ENCODE assay signal across 12 mouse cellular contexts in the genomic region with DNA sequence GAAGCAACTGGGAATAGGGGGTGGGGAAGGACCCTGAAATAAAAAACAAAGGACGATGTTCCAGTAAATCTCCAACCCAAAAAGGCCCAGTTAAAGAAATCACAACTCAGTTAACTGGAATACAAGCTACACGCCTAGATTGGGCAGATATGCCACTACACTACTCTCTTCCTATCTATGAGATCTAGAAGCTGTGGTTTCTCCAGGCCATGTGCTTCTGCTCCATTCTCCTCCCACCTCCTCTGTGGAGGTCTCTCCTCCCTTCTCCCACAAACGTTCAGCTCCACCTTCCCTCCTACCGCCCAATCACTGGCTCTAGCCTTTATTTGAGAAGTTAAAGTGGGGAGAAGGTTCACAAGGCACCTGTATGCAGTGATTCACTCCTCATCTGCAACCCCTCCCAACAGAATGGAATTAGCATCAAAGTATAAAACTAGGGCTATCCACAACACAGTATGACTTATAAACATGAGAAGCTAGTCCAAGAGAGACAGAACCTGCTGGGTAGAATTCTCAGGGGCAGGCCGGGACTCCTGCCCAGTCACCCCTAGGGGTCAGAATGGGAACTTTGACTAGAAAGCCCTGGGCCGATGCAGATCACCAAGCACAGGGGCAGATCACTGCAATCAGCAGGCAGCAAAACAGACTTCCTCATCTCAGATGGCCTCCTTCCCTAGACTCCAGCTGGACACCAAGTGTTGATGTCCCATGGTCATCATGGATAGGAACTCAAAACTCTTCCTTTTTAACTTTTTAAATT. TPM values are rescaled to one million over a fixed set of nuclear protein-coding genes. Genes with fewer than 3 reads are reported as not detected.
DNase-seq lines count a peak whose midpoint lies in the region; ATAC-seq and TF ChIP-seq lines count a peak whose summit lies in the region.
"Had no signal": no experiment of that assay in that cellular context is flagged by ENCODE, and none has a peak within 500 bp of the region (broad histone marks: within the 10 kb centered on the region; RNA-seq: fewer than 3 reads in every experiment).

No protein-coding gene starts in this region.

- H3K36me3 ChIP-seq in kidney, embryonic 15.5 days, result no peaks in the 10 kb centered on the region
- H3K36me3 ChIP-seq in E14TG2a.4 (ENCODE audit: insufficient read depth, low read length), result peaks cover 22% of the 10 kb centered on the region
- H3K36me3 ChIP-seq in forebrain, embryonic 14.5 days (ENCODE audit: control insufficient read depth, insufficient read depth, low read length), result no peaks in the 10 kb centered on the region
- H3K36me3 ChIP-seq: limb, embryonic 15.5 days had no signal

- H3K4me1 ChIP-seq in kidney, embryonic 15.5 days, result no peaks in the 10 kb centered on the region
- H3K4me1 ChIP-seq in E14TG2a.4 (replicated peaks; ENCODE audit: low read depth, low read length), result peaks cover 17% of the 10 kb centered on the region
- H3K4me1 ChIP-seq in forebrain, embryonic 14.5 days (ENCODE audit: control insufficient read depth, insufficient read depth, low read length), result no peaks in the 10 kb centered on the region
- H3K4me1 ChIP-seq: limb, embryonic 15.5 days had no signal

- peak; percentile 44 for TF ChIP-seq CTCF in E14TG2a.4 (conservative IDR thresholded peaks at IDR 0.05; ENCODE audit: low read length)

- no peak for ATAC-seq in kidney, embryonic 15.5 days (replicated peaks; ENCODE audit: low FRiP score)
- ATAC-seq in forebrain, embryonic 14.5 days, result no peak

- H3K9ac ChIP-seq in kidney, embryonic 15.5 days, result no peak overlapping the region
- no peak overlapping the region for H3K9ac ChIP-seq in forebrain, embryonic 14.5 days (ENCODE audit: low read length)
- H3K9ac ChIP-seq: limb, embryonic 15.5 days had no signal

- H3K4me2 ChIP-seq in kidney, embryonic 15.5 days, result no peak overlapping the region
- no peak overlapping the region for H3K4me2 ChIP-seq in forebrain, embryonic 14.5 days (ENCODE audit: low read length)
- H3K4me2 ChIP-seq: limb, embryonic 15.5 days had no signal

- no peaks in the 10 kb centered on the region for H3K27me3 ChIP-seq in kidney, embryonic 15.5 days
- no peaks in the 10 kb centered on the region for H3K27me3 ChIP-seq in E14TG2a.4 (ENCODE audit: insufficient read depth, low read length)
- H3K27me3 ChIP-seq in forebrain, embryonic 14.5 days (replicated peaks; ENCODE audit: control insufficient read depth, insufficient read depth, low read length), result no peaks in the 10 kb centered on the region
- H3K27me3 ChIP-seq: limb, embryonic 15.5 days had no signal

- H3K9me3 ChIP-seq in kidney, embryonic 15.5 days (replicated peaks), result no peaks in the 10 kb centered on the region
- no peaks in the 10 kb centered on the region for H3K9me3 ChIP-seq in E14TG2a.4 (ENCODE audit: low read length)
- H3K9me3 ChIP-seq in forebrain, embryonic 14.5 days (replicated peaks; ENCODE audit: control insufficient read depth, low read length), result no peaks in the 10 kb centered on the region
- H3K9me3 ChIP-seq: limb, embryonic 15.5 days had no signal

- H3K27ac ChIP-seq in kidney, embryonic 15.5 days, result no peak overlapping the region
- no peak overlapping the region for H3K27ac ChIP-seq in forebrain, embryonic 14.5 days (ENCODE audit: low read depth, low read length)
- H3K27ac ChIP-seq: limb, embryonic 15.5 days had no signal

- WGBS in kidney, embryonic 15.5 days, result 45% methylated on average over 6 of the region's 6 CpGs
- 63% methylated on average over 6 of the region's 6 CpGs for WGBS in forebrain, embryonic 14.5 days

- peak; percentile 63 for DNase-seq in kidney, adult 9 months
- peak; percentile 29 for DNase-seq in adipocyte (ENCODE audit: low spot score)
- peak; percentile 65 for DNase-seq in kidney, postnatal 36 days
- DNase-seq in gastrocnemius, postnatal 25 days, result no peak
- DNase-seq in forebrain, embryonic 14.5 days (ENCODE audit: low spot score), result no peak
- DNase-seq in layer of hippocampus, adult 9-10 months (ENCODE audit: low spot score), result no peak
- DNase-seq: cerebellum, adult 18-20 months had no signal

- no peak overlapping the region for H3K4me3 ChIP-seq in kidney, embryonic 15.5 days (replicated peaks)
- no peak overlapping the region for H3K4me3 ChIP-seq in E14TG2a.4 (replicated peaks; ENCODE audit: low read length)
- H3K4me3 ChIP-seq in forebrain, embryonic 14.5 days (ENCODE audit: low read depth, low read length), result no peak overlapping the region
- H3K4me3 ChIP-seq: limb, embryonic 15.5 days had no signal

RNA-seq across cellular contexts. Expression of a gene that starts 6.6 kb away (rescaled TPM):
- polyA plus RNA-seq in kidney, embryonic 15.5 days (2015; fragmentation: Nextera tagmentation; extraction: Ambion mirVana), result 29.9 and 36.7 TPM in 2 replicates
- total RNA-seq in gastrocnemius, postnatal 25 days (2021), result 10 to 100 TPM in 1 of 2 experiments, 1 to 10 TPM in 1; 9.4 to 10.2 TPM
- polyA plus RNA-seq in forebrain, embryonic 14.5 days (2014; fragmentation: Nextera tagmentation; extraction: Ambion mirVana), result 8.3 and 16.9 TPM in 2 replicates

RNA-seq across cellular contexts. Expression of a gene that starts 6.6 kb away (rescaled TPM):
- polyA plus RNA-seq in kidney, embryonic 15.5 days (2015; fragmentation: Nextera tagmentation; extraction: Ambion mirVana), result 49.9 and 53.3 TPM in 2 replicates
- total RNA-seq in gastrocnemius, postnatal 25 days (2021), result 10 to 100 TPM; 50.8 to 55.0 TPM
- 54.7 and 56.5 TPM in 2 replicates for polyA plus RNA-seq in forebrain, embryonic 14.5 days (2014; fragmentation: Nextera tagmentation; extraction: Ambion mirVana)

RNA-seq across cellular contexts. Expression of a gene that starts 10.1 kb away (rescaled TPM):
- polyA plus RNA-seq in kidney, embryonic 15.5 days (2015; fragmentation: Nextera tagmentation; extraction: Ambion mirVana), result 0.39 and 0.58 TPM in 2 replicates
- total RNA-seq in gastrocnemius, postnatal 25 days (2021), result not detected
- polyA plus RNA-seq in forebrain, embryonic 14.5 days (2014; fragmentation: Nextera tagmentation; extraction: Ambion mirVana), result 0.38 and 1.3 TPM in 2 replicates
- total RNA-seq: gastrocnemius, adult 8-10 months; midbrain, postnatal 0 days had no signal
- polyA plus RNA-seq: limb, embryonic 15.5 days had no signal

RNA-seq across cellular contexts. Expression of a gene that starts 15.3 kb away (rescaled TPM):
- polyA plus RNA-seq in kidney, embryonic 15.5 days (2015; fragmentation: Nextera tagmentation; extraction: Ambion mirVana), result 29.0 and 36.1 TPM in 2 replicates
- total RNA-seq in gastrocnemius, postnatal 25 days (2021), result 10 to 100 TPM; 10.5 to 11.7 TPM
- 31.8 and 37.2 TPM in 2 replicates for polyA plus RNA-seq in forebrain, embryonic 14.5 days (2014; fragmentation: Nextera tagmentation; extraction: Ambion mirVana)

RNA-seq across cellular contexts. Expression of a gene that starts 20.6 kb away (rescaled TPM):
- polyA plus RNA-seq in kidney, embryonic 15.5 days (2015; fragmentation: Nextera tagmentation; extraction: Ambion mirVana), result 2.4 and 3.2 TPM in 2 replicates
- 1 to 10 TPM; 1.0 to 1.5 TPM for total RNA-seq in gastrocnemius, postnatal 25 days (2021)
- polyA plus RNA-seq in forebrain, embryonic 14.5 days (2014; fragmentation: Nextera tagmentation; extraction: Ambion mirVana), result 2.3 and 3.5 TPM in 2 replicates

Comparison
In these comparisons a context has a peak if more than half of its experiments do, and no peak if none do; other contexts are left out.
1. DNase-seq: peak in kidney, adult 9 months (single experiment), adipocyte (single experiment) and kidney, postnatal 36 days (2 of 2); none in gastrocnemius, postnatal 25 days (single experiment), forebrain, embryonic 14.5 days (single experiment) and layer of hippocampus, adult 9-10 months (single experiment).